ENCODE assay signal across 20 mouse cellular contexts in the genomic region with DNA sequence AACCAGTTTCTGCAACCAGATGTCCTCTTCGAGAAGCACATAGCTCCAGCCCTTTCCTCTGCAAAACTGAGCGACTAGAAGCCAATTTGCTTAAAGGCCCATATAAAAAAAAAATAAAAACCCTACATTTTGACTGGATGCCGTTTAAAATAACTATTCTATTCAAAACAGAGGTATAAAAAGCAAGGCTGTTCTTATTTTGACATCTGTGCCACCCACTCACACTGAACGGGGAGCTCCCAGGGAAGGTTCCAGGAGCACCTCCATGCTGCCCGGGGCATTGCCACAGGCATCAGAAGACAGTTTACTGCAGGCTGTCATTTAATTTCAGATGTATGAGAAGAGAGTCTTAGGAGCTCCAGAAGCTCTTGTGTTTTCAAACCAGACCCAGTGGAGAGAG. TPM values are rescaled to one million over a fixed set of nuclear protein-coding genes. Genes with fewer than 3 reads are reported as not detected.
DNase-seq lines count a peak whose midpoint lies in the region; TF ChIP-seq lines count a peak whose summit lies in the region.
"Had no signal": no experiment of that assay in that cellular context is flagged by ENCODE, and none has a peak within 500 bp of the region (broad histone marks: within the 10 kb centered on the region; RNA-seq: fewer than 3 reads in every experiment).

No protein-coding gene starts in this region.

- intact Hi-C loops in left cerebral cortex, adult 2 months (cut with DNase I): no loop called here
- intact Hi-C loops in left cerebral cortex, postnatal 10 days (cut with DNase I): no loop called here

- peak; percentile 26 for DNase-seq in layer of hippocampus, adult 11-12 months (ENCODE audit: low spot score)
- DNase-seq in layer of hippocampus, postnatal 25 days (ENCODE audit: extremely low spot score in 1 of 2, low spot score in 1 of 2): no peak
- no peak for DNase-seq in left cerebral cortex, adult 2 months (ENCODE audit: extremely low spot score in 1 of 2, low spot score in 2 of 2)
- DNase-seq in left cerebral cortex, postnatal 10 days (ENCODE audit: extremely low spot score in 1 of 2, low spot score in 2 of 2): no peak
- peak; percentile 33 to 43 for DNase-seq in right cerebral cortex, adult 2 months (ENCODE audit: low spot score in 2 of 2)
- DNase-seq in right cerebral cortex, postnatal 25 days: no peak
- peak; percentile 55 for DNase-seq in telencephalon, adult 2 months (ENCODE audit: low read depth, low spot score)
- DNase-seq in adrenal gland, adult 18-20 months (ENCODE audit: low spot score in 2 of 2): no peak
- DNase-seq: adrenal gland, adult 8-10 months; adrenal gland, postnatal 36 days; cerebellum, adult 11 months; cerebellum, adult 8-10 months; cerebellum, postnatal 14 days; gastrocnemius, postnatal 10 days; heart, adult 2 months had no signal

- TF ChIP-seq CTCF in left cerebral cortex, adult 2 months (IDR thresholded peaks at IDR 0.05): no peak

- H3K27ac ChIP-seq in left cerebral cortex, adult 2 months: peak overlapping the region; percentile 18
- H3K27ac ChIP-seq: embryonic facial prominence, embryonic 12.5 days; forebrain, embryonic 12.5 days; heart, adult 2 months; hindbrain, embryonic 10.5 days; hindbrain, embryonic 14.5 days had no signal

- no peak overlapping the region for H3K4me3 ChIP-seq in left cerebral cortex, adult 2 months
- H3K4me3 ChIP-seq: embryonic facial prominence, embryonic 12.5 days; forebrain, embryonic 12.5 days; heart, adult 2 months; heart, embryonic 12.5 days; hindbrain, embryonic 10.5 days had no signal

RNA-seq across cellular contexts. Expression of a gene that starts 51.1 kb away (rescaled TPM):
- total RNA-seq in layer of hippocampus, postnatal 25 days (2021): 10 to 100 TPM; 18.2 to 19.3 TPM
- 10 to 100 TPM; 12.2 to 13.1 TPM for total RNA-seq in left cerebral cortex, adult 2 months (2021)
- 10 to 100 TPM; 12.3 to 15.3 TPM for total RNA-seq in left cerebral cortex, postnatal 10 days (2021)
- total RNA-seq in adrenal gland, adult 18-20 months (2021): 1 to 10 TPM; 7.1 to 7.8 TPM

Comparison
In these comparisons a context has a peak if more than half of its experiments do, and no peak if none do; other contexts are left out.
1. DNase-seq: peak in layer of hippocampus, adult 11-12 months (single experiment), right cerebral cortex, adult 2 months (2 of 2) and telencephalon, adult 2 months (single experiment); none in layer of hippocampus, postnatal 25 days (0 of 2), left cerebral cortex, adult 2 months (0 of 2), left cerebral cortex, postnatal 10 days (0 of 2), right cerebral cortex, postnatal 25 days (single experiment) and adrenal gland, adult 18-20 months (0 of 2).